Mouse (Mus musculus) neural tube, embryonic 11.5 days (tissue): ENCODE measurements at regions not wholly inside any gene's neighbourhood (a gene's known extent, or its start where the extent isn't known, plus 50 kb on each side); places are given as distances from the start of the nearest gene placed in this dataset.
"Not testable (repeated sequence)": the region's sequence is repeated elsewhere in the genome, so short reads cannot be mapped to it uniquely, and the experiment has no call there.

ENCODE experiments used
- ATAC-seq: fragments of 200-750 bp; cut with Nextera tagmentation; 2 replicates; pipeline ENCODE4 v1.8.0; 2017; ENCODE audit warnings: moderate number of reproducible peaks, mild to moderate bottlenecking, moderate TSS enrichment, moderate library complexity; ENCODE audit not compliant: insufficient read depth, low FRiP score, low TSS enrichment
- DNase-seq: peaks from one replicate; pipeline ENCODE4 v3.0.0-alpha.2; 2015; ENCODE audit warnings: low spot score
- H3K27ac ChIP-seq: fragments of 300-500 bp; sonication (generic); 2 replicates; pipeline ENCODE4 v1.5.1; 2014; ENCODE audit warnings: low read depth, mild to moderate bottlenecking, low read length
- H3K27me3 ChIP-seq: fragments of 300-500 bp; sonication (generic); 2 replicates; pipeline ENCODE4 v1.6.1; 2014; ENCODE audit warnings: mild to moderate bottlenecking, low read length, mixed read lengths; ENCODE audit not compliant: control insufficient read depth, insufficient read depth
- H3K36me3 ChIP-seq: fragments of 300-500 bp; sonication (generic); 2 replicates; pipeline ENCODE4 v1.6.1; 2014; ENCODE audit warnings: mild to moderate bottlenecking, low read length, moderate library complexity, mixed read lengths; ENCODE audit not compliant: control insufficient read depth, insufficient read depth
- H3K4me1 ChIP-seq: fragments of 300-500 bp; sonication (generic); 2 replicates; pipeline ENCODE4 v1.6.1; 2014; ENCODE audit warnings: low read length, mixed read lengths; ENCODE audit not compliant: control insufficient read depth, insufficient read depth
- H3K4me2 ChIP-seq: fragments of 300-500 bp; sonication (generic); 2 replicates; pipeline ENCODE4 v1.6.1; 2014; ENCODE audit warnings: low read depth, mild to moderate bottlenecking, moderate library complexity
- H3K4me3 ChIP-seq: fragments of 300-500 bp; sonication (generic); 2 replicates; pipeline ENCODE4 v1.5.1; 2014; ENCODE audit warnings: low read depth, low read length
- H3K9ac ChIP-seq: fragments of 300-500 bp; sonication (generic); 2 replicates; pipeline ENCODE4 v1.6.1; 2014; ENCODE audit warnings: mild to moderate bottlenecking, low read length
- H3K9me3 ChIP-seq: fragments of 300-500 bp; sonication (generic); 2 replicates; pipeline ENCODE4 v1.6.1; 2016; ENCODE audit warnings: low read length; ENCODE audit not compliant: control insufficient read depth
- WGBS: fragments of 180-500 bp; shearing (Covaris S2); extraction: QIAGEN DNeasy Blood & Tissue Kit; methylation state at CpG from one replicate; pipeline ENCODE4 v1.1.7; 2014; 5-methylcytosine and 5-hydroxymethylcytosine counted together

DNA sequence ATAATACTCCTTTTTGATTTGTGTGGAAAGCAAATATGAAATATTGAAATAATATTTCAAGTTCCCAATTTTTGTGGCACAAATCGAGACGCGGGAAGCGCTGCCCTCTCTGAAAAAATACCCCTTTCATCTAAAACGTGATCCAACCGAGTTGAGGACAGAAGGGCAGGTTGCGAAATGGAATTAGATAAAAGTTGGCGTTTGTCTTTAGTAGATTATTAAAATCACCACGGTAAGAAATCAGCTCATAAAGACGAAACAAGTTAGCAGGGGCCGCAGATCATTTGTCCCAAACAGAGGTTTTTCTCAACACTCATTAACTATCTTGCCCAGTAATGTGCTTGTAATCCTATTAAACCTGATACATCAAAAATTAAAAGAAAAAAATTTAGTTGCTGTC lies 364.2 kb upstream of the Fign start:
- no peak for ATAC-seq
- DNase-seq: no peak
- Histone ChIP-seq H3K9ac (no peak overlapping the region), H3K4me3 (no peak overlapping the region), H3K4me1 (no peaks in the 10 kb centered on the region), H3K27me3 (no peaks in the 10 kb centered on the region), H3K9me3 (no peaks in the 10 kb centered on the region), H3K36me3 (no peaks in the 10 kb centered on the region), H3K4me2 (no peak overlapping the region), H3K27ac (no peak overlapping the region)
- 84% methylated on average over 11 of the region's 11 CpGs for WGBS

DNA sequence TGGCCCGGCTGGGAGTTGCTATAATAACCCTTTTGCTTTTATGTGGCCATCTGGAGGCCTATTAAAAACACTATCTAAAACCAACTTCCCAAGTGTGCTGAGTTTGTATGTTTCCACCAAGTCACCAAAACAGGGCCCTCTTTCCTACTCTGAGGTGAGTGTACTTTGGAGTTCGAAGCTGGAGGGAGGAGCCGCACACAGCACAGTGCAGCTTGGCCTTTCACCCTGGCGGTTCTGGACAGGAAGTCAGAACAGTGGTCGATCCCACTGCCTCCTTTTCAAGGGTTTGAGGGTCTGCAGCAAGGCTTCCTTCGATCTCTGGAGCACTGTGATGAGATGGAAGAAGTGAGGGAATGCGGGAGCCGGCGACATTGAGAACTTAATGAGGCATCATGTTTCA lies 363.8 kb upstream of the Fign start:
- 83% methylated on average over 9 of the region's 9 CpGs for WGBS
- H3K36me3 ChIP-seq: no peaks in the 10 kb centered on the region
- no peak for DNase-seq
- H3K9ac ChIP-seq: no peak overlapping the region
- H3K4me2 ChIP-seq: no peak overlapping the region
- H3K27me3 ChIP-seq: no peaks in the 10 kb centered on the region
- H3K4me1 ChIP-seq: no peaks in the 10 kb centered on the region
- no peak overlapping the region for H3K27ac ChIP-seq
- H3K4me3 ChIP-seq: no peak overlapping the region
- no peaks in the 10 kb centered on the region for H3K9me3 ChIP-seq
- no peak for ATAC-seq

DNA sequence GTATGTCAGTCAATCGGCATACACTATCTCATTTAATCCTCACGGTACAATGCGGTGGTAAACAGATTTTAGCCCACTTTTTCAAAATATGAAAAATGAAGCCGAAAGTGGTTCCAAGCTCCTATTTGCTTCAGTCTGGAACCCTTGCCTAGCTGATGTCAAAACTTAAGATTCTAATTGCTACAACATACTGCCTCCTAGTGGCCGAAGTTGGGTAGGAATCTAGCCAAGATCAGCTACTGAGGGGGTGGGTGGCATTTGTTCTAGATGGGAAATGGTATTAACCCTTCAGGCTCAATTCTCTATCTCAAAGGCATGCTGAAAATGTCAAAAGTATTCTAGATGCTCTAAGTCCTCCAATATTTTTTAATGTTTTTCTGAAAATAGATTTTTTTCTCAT lies 360.3 kb upstream of the Fign start:
- H3K36me3 ChIP-seq: no peaks in the 10 kb centered on the region
- DNase-seq (peak; percentile 62), ATAC-seq (peak; percentile 18; the same call in 1 of the 2 replicates)
- H3K4me1 ChIP-seq: no peaks in the 10 kb centered on the region
- no peak overlapping the region for H3K4me3 ChIP-seq
- no peak overlapping the region for H3K27ac ChIP-seq
- H3K27me3 ChIP-seq: no peaks in the 10 kb centered on the region
- no peaks in the 10 kb centered on the region for H3K9me3 ChIP-seq
- H3K9ac ChIP-seq: no peak overlapping the region
- 64% methylated on average over 5 of the region's 5 CpGs for WGBS
- H3K4me2 ChIP-seq: no peak overlapping the region

DNA sequence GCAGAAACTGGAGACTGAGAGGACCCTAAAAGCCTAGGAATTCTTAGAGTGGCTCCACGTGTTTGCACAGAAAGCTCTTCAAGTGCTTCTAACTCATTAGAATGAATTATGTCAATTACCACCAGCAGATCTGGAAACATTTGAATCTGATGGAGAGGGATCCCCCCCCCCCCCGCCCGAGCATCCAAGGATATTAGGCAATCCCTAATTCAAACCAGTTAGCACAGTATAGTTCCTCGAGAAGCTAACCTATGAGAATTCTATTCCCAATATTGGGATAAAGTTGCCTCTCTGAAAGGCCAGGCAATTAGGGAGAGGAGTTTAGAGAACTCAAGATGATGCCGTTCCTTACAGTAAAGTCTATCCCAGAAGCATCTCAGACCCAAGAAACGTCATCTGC lies 354.9 kb upstream of the Fign start:
- H3K27ac ChIP-seq: no peak overlapping the region
- H3K4me3 ChIP-seq: no peak overlapping the region
- no peak overlapping the region for H3K4me2 ChIP-seq
- no peak overlapping the region for H3K9ac ChIP-seq
- H3K27me3 ChIP-seq: no peaks in the 10 kb centered on the region
- WGBS: 71% methylated on average over 6 of the region's 6 CpGs
- no peaks in the 10 kb centered on the region for H3K4me1 ChIP-seq
- ATAC-seq (no peak), DNase-seq (no peak)
- H3K36me3 ChIP-seq: no peaks in the 10 kb centered on the region
- H3K9me3 ChIP-seq: no peaks in the 10 kb centered on the region

DNA sequence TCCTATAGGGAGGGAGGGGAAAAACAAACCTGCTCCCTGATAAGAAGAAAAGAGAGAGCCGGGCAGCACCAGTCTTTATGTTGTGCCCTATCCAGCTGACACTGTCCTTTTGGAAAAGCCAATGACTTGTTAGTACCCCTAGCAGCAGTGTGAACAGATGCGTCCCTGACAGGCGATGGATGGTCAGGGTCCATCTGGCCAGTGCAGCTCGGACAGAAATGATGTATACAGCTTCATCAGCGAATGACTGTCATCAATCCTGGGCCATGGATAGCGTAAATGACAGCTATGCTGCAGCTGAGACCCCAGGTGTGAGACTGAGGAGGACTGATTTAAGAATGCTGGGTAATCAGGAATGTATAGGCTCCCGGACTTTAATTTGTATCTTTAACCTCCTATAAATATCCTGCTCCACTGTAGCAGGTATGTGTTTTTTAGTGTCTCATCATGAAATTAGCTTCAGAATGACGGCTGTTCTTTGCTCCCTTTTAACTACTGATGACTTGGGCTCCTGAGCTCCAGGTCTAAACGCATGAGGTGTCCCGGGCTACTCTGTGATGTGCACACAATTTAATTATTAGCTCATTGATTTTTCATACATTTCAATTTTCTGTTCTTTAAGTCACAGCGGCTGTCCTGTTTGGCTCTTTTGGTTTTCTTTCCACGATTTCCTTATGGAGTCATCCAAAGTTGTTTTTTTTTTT lies 353.9 kb upstream of the Fign start:
- ATAC-seq (peak; percentile 95), DNase-seq (peak; percentile 71)
- no peak overlapping the region for H3K9ac ChIP-seq

DNA sequence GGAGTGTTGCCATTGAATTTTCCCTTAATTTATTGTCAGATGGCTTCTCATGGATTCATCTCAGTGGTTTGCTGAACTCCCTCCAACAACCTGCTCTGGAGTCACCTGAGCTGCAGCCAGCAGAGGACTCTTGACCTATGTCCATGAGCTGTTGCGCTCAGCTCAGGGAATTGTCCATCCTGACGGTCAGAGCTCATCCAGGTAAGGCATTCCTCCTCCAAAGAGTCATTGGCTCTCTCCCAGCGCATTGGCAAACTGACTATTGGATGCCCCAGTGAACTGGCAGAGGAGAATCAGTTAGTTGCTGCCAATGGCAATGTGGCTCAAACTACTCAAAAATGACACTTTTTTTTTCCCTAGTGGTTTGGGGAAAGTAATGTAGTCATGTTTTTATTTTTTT lies 345.3 kb upstream of the Fign start:
- WGBS: 90% methylated on average over 3 of the region's 3 CpGs
- no peak overlapping the region for H3K27ac ChIP-seq
- DNase-seq (no peak), ATAC-seq (no peak)
- H3K9me3 ChIP-seq: no peaks in the 10 kb centered on the region
- no peaks in the 10 kb centered on the region for H3K27me3 ChIP-seq
- H3K4me2 ChIP-seq: no peak overlapping the region
- no peak overlapping the region for H3K4me3 ChIP-seq
- H3K36me3 ChIP-seq: no peaks in the 10 kb centered on the region
- H3K9ac ChIP-seq: no peak overlapping the region
- H3K4me1 ChIP-seq: no peaks in the 10 kb centered on the region

More for the DNA sequence above, 353.9 kb upstream of the Fign start:
- H3K4me3 ChIP-seq: no peak overlapping the region
- no peaks in the 10 kb centered on the region for H3K36me3 ChIP-seq
- H3K27ac ChIP-seq: no peak overlapping the region
- H3K4me2 ChIP-seq: no peak overlapping the region
- WGBS: 54% methylated on average over 12 of the region's 12 CpGs
- H3K27me3 ChIP-seq: no peaks in the 10 kb centered on the region
- H3K9me3 ChIP-seq: no peaks in the 10 kb centered on the region
- H3K4me1 ChIP-seq: no peaks in the 10 kb centered on the region

DNA sequence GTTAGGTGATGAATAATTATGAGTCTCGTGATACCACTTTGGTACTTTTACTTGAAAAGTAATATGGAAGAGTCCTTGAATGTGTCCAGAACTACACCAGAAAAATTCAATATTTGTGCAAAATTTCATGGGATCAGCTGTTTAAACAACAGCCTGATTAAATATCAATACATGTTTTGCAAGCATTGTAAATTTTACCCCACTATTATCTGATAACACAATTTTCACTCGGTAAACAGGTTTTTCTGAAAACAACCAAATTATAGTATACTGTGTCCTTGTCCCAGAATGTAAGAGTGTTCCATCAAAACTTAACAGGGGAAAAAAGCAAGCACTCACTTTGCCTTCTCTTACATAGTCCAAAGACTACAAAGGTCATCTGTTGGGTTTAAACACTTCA lies 343.1 kb upstream of the Fign start:
- Histone ChIP-seq H3K36me3 (no peaks in the 10 kb centered on the region), H3K4me2 (no peak overlapping the region), H3K9me3 (no peaks in the 10 kb centered on the region), H3K4me1 (no peaks in the 10 kb centered on the region), H3K27ac (no peak overlapping the region), H3K9ac (no peak overlapping the region), H3K4me3 (no peak overlapping the region), H3K27me3 (no peaks in the 10 kb centered on the region)
- DNase-seq: no peak
- ATAC-seq: no peak
- 85% methylated on average over 2 of the region's 2 CpGs for whole genome bisulfite sequencing

- not testable (repeated sequence) for H3K4me3 ChIP-seq, H3K36me3 ChIP-seq, H3K4me1 ChIP-seq, DNase-seq, ATAC-seq, H3K27ac ChIP-seq, H3K9ac ChIP-seq, H3K4me2 ChIP-seq, H3K27me3 ChIP-seq, H3K9me3 ChIP-seq
Measured at GRCm38 (mm10) chr2:64417129-64417528, 319.3 kb upstream of the Fign start.

- no peak overlapping the region for H3K4me3 ChIP-seq
- no peaks in the 10 kb centered on the region for H3K27me3 ChIP-seq
- no peaks in the 10 kb centered on the region for H3K9me3 ChIP-seq
- H3K4me1 ChIP-seq: no peaks in the 10 kb centered on the region
- no peak overlapping the region for H3K9ac ChIP-seq
- H3K27ac ChIP-seq: no peak overlapping the region
- no peak overlapping the region for H3K4me2 ChIP-seq
- DNase-seq (no peak), ATAC-seq (no peak)
- no peaks in the 10 kb centered on the region for H3K36me3 ChIP-seq
- 71% methylated on average over 1 of the region's 1 CpGs for WGBS
Measured at GRCm38 (mm10) chr2:64413846-64414245, 316.0 kb upstream of the Fign start.
